Mouse (Mus musculus) cortical plate, adult 2 months (tissue): ENCODE data around the gene Trp53i13.

Experiments used
- CTCF ChIP-seq: fragments of 200-500 bp; IDR thresholded peaks from 2 replicates; pipeline ENCODE4 v1.5.1; 2011; ENCODE audit warnings: mild to moderate bottlenecking, control low read depth, low read length; ENCODE audit not compliant: insufficient read depth; ENCODE audit errors: extremely low read depth
- POLR2A ChIP-seq: fragments of 200-500 bp; IDR thresholded peaks from 2 replicates; pipeline ENCODE4 v1.6.1; 2011; ENCODE audit warnings: mild to moderate bottlenecking, low read length, control low read depth; ENCODE audit not compliant: insufficient read depth; ENCODE audit errors: extremely low read depth

DNA sequence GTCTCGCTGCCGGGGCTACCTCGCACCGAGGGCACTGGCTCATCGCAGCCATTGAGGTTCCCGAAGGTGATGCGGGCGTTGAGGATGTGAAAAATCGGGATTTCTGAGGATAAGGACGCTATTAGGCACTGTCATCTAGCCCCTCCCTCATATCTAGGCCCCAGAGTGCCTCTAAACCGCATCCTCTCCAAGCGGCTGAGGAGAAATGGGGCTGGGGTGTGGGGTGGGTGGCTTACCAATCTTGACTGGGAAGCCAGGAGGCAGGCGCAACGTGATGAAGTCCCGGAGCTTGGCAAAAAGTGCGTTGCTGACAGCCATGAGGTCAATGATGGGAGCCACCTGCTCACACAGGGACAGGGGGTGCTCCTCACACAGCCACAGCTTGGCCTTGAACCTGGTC lies 43.0 kb downstream of the Trp53i13 start:
- TF ChIP-seq CTCF (no peak), POLR2A (no peak)
